Mouse (Mus musculus) mouse embryonic stem cell (cell line): ENCODE measurements at regions not wholly inside any gene's neighbourhood (a gene's known extent, or its start where the extent isn't known, plus 50 kb on each side); places are given as distances from the start of the nearest gene placed in this dataset.

ENCODE experiments used
- in situ Hi-C, 2 experiments: fragments of 300-500 bp; cut with MboI; formaldehyde crosslinking; loops; 1 replicate in 1 of 2; 3 replicates in 1 of 2; pipeline ENCODE4 v1.14.3; 2019 to 2020; ENCODE audit warnings: low sequenced_read_pairs in 2 of 2, low pct_unique_long_range_greater_than_20kb in 1 of 2, mixed read lengths in 1 of 2; ENCODE audit not compliant: unreplicated experiment in 1 of 2

- in situ Hi-C loops: no loop called here
Observed at GRCm38 (mm10) chr10:66433490-66433889, 662.4 kb upstream of the Jmjd1c start.

- in situ Hi-C loops: no loop called here
Observed at GRCm38 (mm10) chr10:66470684-66471083, 625.2 kb upstream of the Jmjd1c start.

- in situ Hi-C loops: no loop called here
Observed at GRCm38 (mm10) chr10:66472038-66472437, 623.9 kb upstream of the Jmjd1c start.

- in situ Hi-C loops: no loop called here
Observed at GRCm38 (mm10) chr10:66475187-66475735, 620.7 kb upstream of the Jmjd1c start.

GRCm38 (mm10) chr10:66490871-66491270 is 605.1 kb upstream of the Jmjd1c start:
- in situ Hi-C loops: no loop called here

GRCm38 (mm10) chr10:66491850-66492249 is 604.1 kb upstream of the Jmjd1c start:
- in situ Hi-C loops: no loop called here

- in situ Hi-C loops: no loop called here
Observed at GRCm38 (mm10) chr10:66539846-66540245, 556.1 kb upstream of the Jmjd1c start.

- in situ Hi-C loops: no loop called here
Observed at GRCm38 (mm10) chr10:66546656-66547055, 549.3 kb upstream of the Jmjd1c start.

GRCm38 (mm10) chr10:66547660-66548059 is 548.3 kb upstream of the Jmjd1c start:
- in situ Hi-C loops: no loop called here

- in situ Hi-C loops: no loop called here
Observed at GRCm38 (mm10) chr10:66548073-66548472, 547.9 kb upstream of the Jmjd1c start.

GRCm38 (mm10) chr10:66552919-66553318 is 543.0 kb upstream of the Jmjd1c start:
- in situ Hi-C loops: no loop called here

GRCm38 (mm10) chr10:66554259-66554658 is 541.7 kb upstream of the Jmjd1c start:
- in situ Hi-C loops: no loop called here

- in situ Hi-C loops: no loop called here
Observed at GRCm38 (mm10) chr10:66558097-66558840, 537.7 kb upstream of the Jmjd1c start.

- in situ Hi-C loops: no loop called here
Observed at GRCm38 (mm10) chr10:66565374-66565773, 530.6 kb upstream of the Jmjd1c start.

GRCm38 (mm10) chr10:66574846-66575535 is 520.9 kb upstream of the Jmjd1c start:
- in situ Hi-C loops: no loop called here

GRCm38 (mm10) chr10:66593001-66593400 is 502.9 kb upstream of the Jmjd1c start:
- in situ Hi-C loops: no loop called here

GRCm38 (mm10) chr10:66593506-66593905 is 502.4 kb upstream of the Jmjd1c start:
- in situ Hi-C loops: no loop called here

- in situ Hi-C loops: no loop called here
Observed at GRCm38 (mm10) chr10:66597952-66598351, 498.0 kb upstream of the Jmjd1c start.

- in situ Hi-C loops: no loop called here
Observed at GRCm38 (mm10) chr10:66607141-66607540, 488.8 kb upstream of the Jmjd1c start.

GRCm38 (mm10) chr10:66616280-66616679 is 479.6 kb upstream of the Jmjd1c start:
- in situ Hi-C loops: no loop called here
